Mouse (Mus musculus) hindbrain, embryonic 14.5 days (tissue): ENCODE results near the gene Pip5k1b. TPM values are rescaled to one million over a fixed set of nuclear protein-coding genes. Genes with fewer than 3 reads are reported as not detected.

Source experiments
- ATAC-seq: fragments of 200-750 bp; cut with Nextera tagmentation; 2 replicates; pipeline ENCODE4 v1.8.0; 2017; ENCODE audit warnings: moderate number of reproducible peaks, mild to moderate bottlenecking, moderate TSS enrichment, moderate library complexity; ENCODE audit not compliant: low FRiP score
- DNase-seq: peaks from one replicate; pipeline ENCODE4 v3.0.0-alpha.2; 2015; ENCODE audit warnings: low spot score
- H3K27ac ChIP-seq: fragments of 300-500 bp; sonication (generic); 2 replicates; pipeline ENCODE4 v1.5.1; 2014; ENCODE audit warnings: mild to moderate bottlenecking, moderate library complexity
- H3K27me3 ChIP-seq: fragments of 300-500 bp; sonication (generic); 2 replicates; pipeline ENCODE4 v1.6.1; 2014; ENCODE audit warnings: mild to moderate bottlenecking, low read length, mixed read lengths; ENCODE audit not compliant: control insufficient read depth, insufficient read depth
- H3K36me3 ChIP-seq: fragments of 300-500 bp; sonication (generic); replicated peaks from 2 replicates; pipeline ENCODE4 v1.6.1; 2014; ENCODE audit not compliant: control insufficient read depth, insufficient read depth
- H3K4me1 ChIP-seq: fragments of 300-500 bp; sonication (generic); replicated peaks from 2 replicates; pipeline ENCODE4 v1.6.1; 2014; ENCODE audit warnings: antibody characterized with exemption, low read length, mixed read lengths; ENCODE audit not compliant: control insufficient read depth, insufficient read depth
- H3K4me2 ChIP-seq: fragments of 300-500 bp; sonication (generic); replicated peaks from 2 replicates; pipeline ENCODE4 v1.6.1; 2014; ENCODE audit warnings: mild to moderate bottlenecking, moderate library complexity
- H3K4me3 ChIP-seq: fragments of 300-500 bp; sonication (generic); replicated peaks from 2 replicates; pipeline ENCODE4 v1.5.1; 2014; ENCODE audit warnings: mild to moderate bottlenecking, low read length
- H3K9ac ChIP-seq: fragments of 300-500 bp; sonication (generic); 2 replicates; pipeline ENCODE4 v1.6.1; 2014
- H3K9me3 ChIP-seq: fragments of 300-500 bp; sonication (generic); 2 replicates; pipeline ENCODE4 v1.6.1; 2016; ENCODE audit warnings: low read length; ENCODE audit not compliant: control insufficient read depth
- WGBS: fragments of 180-500 bp; shearing (Covaris S2); extraction: QIAGEN DNeasy Blood & Tissue Kit; methylation state at CpG from one replicate; pipeline ENCODE4 v1.1.7; 2014; 5-methylcytosine and 5-hydroxymethylcytosine counted together
- polyA plus RNA-seq: library from polyadenylated mRNA; unstranded; fragments of >200 nt; fragmentation: Nextera tagmentation; extraction: Ambion mirVana; gene quantifications from 2 replicates; pipeline ENCODE4 v1.2.1, GENCODE M21; 2014

Pip5k1b gene
- polyA plus RNA-seq, 1 experiment from 2014 or later, result 3.9 TPM

GRCm38 (mm10) chr19:24537691-24538090 is 18.0 kb downstream of the Pip5k1b start:
- Histone ChIP-seq H3K9me3 (no peaks in the 10 kb centered on the region), H3K9ac (no peak overlapping the region), H3K27me3 (no peaks in the 10 kb centered on the region), H3K4me1 (no peaks in the 10 kb centered on the region), H3K4me3 (no peak overlapping the region), H3K36me3 (no peaks in the 10 kb centered on the region), H3K4me2 (no peak overlapping the region), H3K27ac (no peak overlapping the region)
- 79% methylated on average over 4 of the region's 4 CpGs for WGBS
- no peak for DNase-seq
- no peak for ATAC-seq

- Histone ChIP-seq H3K9ac (no peak overlapping the region), H3K4me2 (no peak overlapping the region), H3K9me3 (no peaks in the 10 kb centered on the region), H3K27ac (no peak overlapping the region), H3K4me3 (no peak overlapping the region), H3K4me1 (no peaks in the 10 kb centered on the region), H3K27me3 (no peaks in the 10 kb centered on the region), H3K36me3 (no peaks in the 10 kb centered on the region)
- 79% methylated on average over 5 of the region's 5 CpGs for WGBS
- no peak for ATAC-seq
- DNase-seq, result no peak
Measured at GRCm38 (mm10) chr19:24536920-24537319, 18.8 kb downstream of the Pip5k1b start.

- H3K27me3 ChIP-seq, result no peaks in the 10 kb centered on the region
- no peaks in the 10 kb centered on the region for H3K9me3 ChIP-seq
- H3K27ac ChIP-seq, result no peak overlapping the region
- WGBS, result 87% methylated on average over 3 of the region's 3 CpGs
- no peak overlapping the region for H3K9ac ChIP-seq
- ATAC-seq (no peak), DNase-seq (no peak)
- H3K36me3 ChIP-seq, result no peaks in the 10 kb centered on the region
- no peak overlapping the region for H3K4me2 ChIP-seq
- H3K4me1 ChIP-seq, result no peaks in the 10 kb centered on the region
- no peak overlapping the region for H3K4me3 ChIP-seq
Measured at GRCm38 (mm10) chr19:24536280-24536679, 19.4 kb downstream of the Pip5k1b start.

GRCm38 (mm10) chr19:24535161-24535560 is 20.5 kb downstream of the Pip5k1b start:
- H3K9me3 ChIP-seq, result no peaks in the 10 kb centered on the region
- no peak overlapping the region for H3K4me2 ChIP-seq
- 85% methylated on average over 6 of the region's 6 CpGs for WGBS
- DNase-seq (no peak), ATAC-seq (no peak)
- H3K27me3 ChIP-seq, result no peaks in the 10 kb centered on the region
- H3K27ac ChIP-seq, result no peak overlapping the region
- no peak overlapping the region for H3K4me3 ChIP-seq
- H3K9ac ChIP-seq, result no peak overlapping the region
- H3K36me3 ChIP-seq, result no peaks in the 10 kb centered on the region
- H3K4me1 ChIP-seq, result no peaks in the 10 kb centered on the region

GRCm38 (mm10) chr19:24534733-24535132 is 20.9 kb downstream of the Pip5k1b start:
- Histone ChIP-seq H3K4me3 (no peak overlapping the region), H3K27ac (no peak overlapping the region), H3K9me3 (no peaks in the 10 kb centered on the region), H3K4me1 (no peaks in the 10 kb centered on the region), H3K27me3 (no peaks in the 10 kb centered on the region), H3K9ac (no peak overlapping the region), H3K36me3 (no peaks in the 10 kb centered on the region), H3K4me2 (no peak overlapping the region)
- ATAC-seq (no peak), DNase-seq (no peak)
- WGBS, result 75% methylated on average over 7 of the region's 7 CpGs

- H3K27ac ChIP-seq, result no peak overlapping the region
- H3K9ac ChIP-seq, result no peak overlapping the region
- DNase-seq, result no peak
- H3K4me3 ChIP-seq, result no peak overlapping the region
- H3K27me3 ChIP-seq, result no peaks in the 10 kb centered on the region
- H3K4me1 ChIP-seq, result no peaks in the 10 kb centered on the region
- no peaks in the 10 kb centered on the region for H3K36me3 ChIP-seq
- H3K9me3 ChIP-seq, result no peaks in the 10 kb centered on the region
- WGBS, result 93% methylated on average over 4 of the region's 4 CpGs
- no peak for ATAC-seq
- no peak overlapping the region for H3K4me2 ChIP-seq
Measured at GRCm38 (mm10) chr19:24528910-24529561, 26.6 kb downstream of the Pip5k1b start.

GRCm38 (mm10) chr19:24528129-24528730 is 27.4 kb downstream of the Pip5k1b start:
- Histone ChIP-seq H3K4me2 (no peak overlapping the region), H3K9ac (no peak overlapping the region), H3K27ac (no peak overlapping the region), H3K36me3 (no peaks in the 10 kb centered on the region), H3K4me3 (no peak overlapping the region), H3K9me3 (no peaks in the 10 kb centered on the region), H3K27me3 (no peaks in the 10 kb centered on the region), H3K4me1 (no peaks in the 10 kb centered on the region)
- DNase-seq (no peak), ATAC-seq (no peak)
- WGBS, result 90% methylated on average over 4 of the region's 4 CpGs

GRCm38 (mm10) chr19:24527613-24527948 is 28.1 kb downstream of the Pip5k1b start:
- Histone ChIP-seq H3K4me1 (no peaks in the 10 kb centered on the region), H3K4me2 (no peak overlapping the region), H3K36me3 (no peaks in the 10 kb centered on the region), H3K27me3 (no peaks in the 10 kb centered on the region), H3K4me3 (no peak overlapping the region), H3K27ac (no peak overlapping the region), H3K9ac (no peak overlapping the region), H3K9me3 (no peaks in the 10 kb centered on the region)
- whole genome bisulfite sequencing, result 86% methylated on average over 5 of the region's 5 CpGs
- ATAC-seq, result no peak
- DNase-seq, result no peak

- no peaks in the 10 kb centered on the region for H3K9me3 ChIP-seq
Measured at GRCm38 (mm10) chr19:24526731-24527612, 28.7 kb downstream of the Pip5k1b start.

More at GRCm38 (mm10) chr19:24526731-24527612, 28.7 kb downstream of the Pip5k1b start:
- no peaks in the 10 kb centered on the region for H3K36me3 ChIP-seq
- H3K4me2 ChIP-seq, result no peak overlapping the region
- no peaks in the 10 kb centered on the region for H3K27me3 ChIP-seq
- H3K9ac ChIP-seq, result no peak overlapping the region
- no peaks in the 10 kb centered on the region for H3K4me1 ChIP-seq
- ATAC-seq, result no peak
- no peak overlapping the region for H3K4me3 ChIP-seq
- 83% methylated on average over 15 of the region's 15 CpGs for WGBS
- no peak overlapping the region for H3K27ac ChIP-seq
- DNase-seq, result no peak
